Comparison of ENCODE assay signal across 25 mouse cellular contexts in the genomic region with DNA sequence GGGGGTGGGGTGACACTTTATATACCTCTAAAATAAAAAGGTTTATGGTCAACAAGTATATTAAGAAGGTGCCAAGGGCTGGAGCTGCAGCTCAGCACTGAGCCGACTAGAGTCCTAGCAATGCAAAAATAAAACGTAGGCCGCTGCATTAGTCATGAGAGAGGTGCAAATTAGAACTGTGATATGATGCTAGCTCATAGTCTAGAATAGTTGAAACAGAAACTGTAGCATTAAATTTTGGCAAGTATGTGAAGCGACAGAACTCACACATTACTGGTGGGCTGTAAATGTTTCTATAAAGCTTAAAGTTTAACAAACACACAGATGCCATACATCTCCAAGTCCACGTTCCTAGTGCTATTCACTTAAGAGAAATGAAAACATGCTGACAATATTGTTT.
DNase-seq lines count a peak whose midpoint lies in the region; ATAC-seq lines count a peak whose summit lies in the region.
"Had no signal": no experiment of that assay in that cellular context is flagged by ENCODE, and none has a peak within 500 bp of the region (broad histone marks: within the 10 kb centered on the region; RNA-seq: fewer than 3 reads in every experiment).

No protein-coding gene starts in this region.

- no peak overlapping the region for H3K4me3 ChIP-seq in forebrain, embryonic 14.5 days (ENCODE audit: low read depth, low read length)
- no peak overlapping the region for H3K4me3 ChIP-seq in forebrain, embryonic 10.5 days
- no peak overlapping the region for H3K4me3 ChIP-seq in midbrain, embryonic 11.5 days (ENCODE audit: low read depth, low read length)
- no peak overlapping the region for H3K4me3 ChIP-seq in midbrain, embryonic 13.5 days (replicated peaks)
- H3K4me3 ChIP-seq: embryonic facial prominence, embryonic 12.5 days; forebrain, embryonic 15.5 days; heart, adult 2 months; heart, embryonic 15.5 days; hindbrain, embryonic 13.5 days had no signal

- H3K4me1 ChIP-seq in forebrain, embryonic 14.5 days (ENCODE audit: control insufficient read depth, insufficient read depth, low read length) = no peaks in the 10 kb centered on the region
- no peaks in the 10 kb centered on the region for H3K4me1 ChIP-seq in forebrain, embryonic 10.5 days
- no peaks in the 10 kb centered on the region for H3K4me1 ChIP-seq in midbrain, embryonic 11.5 days (ENCODE audit: control insufficient read depth, insufficient read depth, low read length)
- no peaks in the 10 kb centered on the region for H3K4me1 ChIP-seq in midbrain, embryonic 13.5 days (replicated peaks)
- H3K4me1 ChIP-seq: embryonic facial prominence, embryonic 12.5 days; forebrain, embryonic 15.5 days; heart, embryonic 15.5 days; hindbrain, embryonic 13.5 days had no signal

- no peaks in the 10 kb centered on the region for H3K9me3 ChIP-seq in forebrain, embryonic 14.5 days (replicated peaks; ENCODE audit: control insufficient read depth, low read length)
- no peaks in the 10 kb centered on the region for H3K9me3 ChIP-seq in forebrain, embryonic 10.5 days
- H3K9me3 ChIP-seq in midbrain, embryonic 11.5 days (ENCODE audit: control insufficient read depth, low read length) = no peaks in the 10 kb centered on the region
- no peaks in the 10 kb centered on the region for H3K9me3 ChIP-seq in midbrain, embryonic 13.5 days
- H3K9me3 ChIP-seq: embryonic facial prominence, embryonic 12.5 days; forebrain, embryonic 15.5 days; G1E; heart, embryonic 15.5 days; hindbrain, embryonic 13.5 days had no signal

- H3K9ac ChIP-seq in forebrain, embryonic 14.5 days (ENCODE audit: low read length) = no peak overlapping the region
- H3K9ac ChIP-seq in midbrain, embryonic 11.5 days (ENCODE audit: low read length) = no peak overlapping the region
- H3K9ac ChIP-seq in midbrain, embryonic 13.5 days (replicated peaks) = no peak overlapping the region
- H3K9ac ChIP-seq: embryonic facial prominence, embryonic 12.5 days; forebrain, embryonic 15.5 days; heart, embryonic 15.5 days; hindbrain, embryonic 13.5 days had no signal

- H3K27me3 ChIP-seq in forebrain, embryonic 14.5 days (replicated peaks; ENCODE audit: control insufficient read depth, insufficient read depth, low read length) = no peaks in the 10 kb centered on the region
- no peaks in the 10 kb centered on the region for H3K27me3 ChIP-seq in forebrain, embryonic 10.5 days (ENCODE audit: poor library complexity, severe bottlenecking)
- H3K27me3 ChIP-seq in midbrain, embryonic 11.5 days (ENCODE audit: control insufficient read depth, insufficient read depth, low read length) = no peaks in the 10 kb centered on the region
- no peaks in the 10 kb centered on the region for H3K27me3 ChIP-seq in midbrain, embryonic 13.5 days
- H3K27me3 ChIP-seq: embryonic facial prominence, embryonic 12.5 days; forebrain, embryonic 15.5 days; heart, embryonic 15.5 days; hindbrain, embryonic 13.5 days had no signal

- peak; percentile 26 for DNase-seq in forebrain, embryonic 14.5 days (ENCODE audit: low spot score)
- DNase-seq in forebrain, embryonic 10.5 days (ENCODE audit: extremely low spot score, low spot score) = no peak
- DNase-seq in frontal cortex, adult 2 months (ENCODE audit: extremely low spot score in 1 of 2, low spot score in 1 of 2) = peak; percentile 21 to 71
- no peak for DNase-seq in frontal cortex, postnatal 25 days (ENCODE audit: low spot score in 2 of 2)
- peak; percentile 28 for DNase-seq in midbrain, embryonic 11.5 days (ENCODE audit: low spot score, missing footprints)
- DNase-seq in brain, adult 2 months (ENCODE audit: low read depth, low spot score) = peak; percentile 68
- no peak for DNase-seq in thymus, postnatal 0 days (ENCODE audit: low spot score)
- DNase-seq: adrenal gland, adult 8-10 months; adrenal gland, postnatal 36 days; B cell, adult 2 months; cerebellum, adult 11 months; cerebellum, adult 8-10 months; cerebellum, postnatal 25 days; gastrocnemius, postnatal 14 days; heart, adult 2 months; heart, postnatal 14 days had no signal

- WGBS in forebrain, embryonic 14.5 days = 89% methylated on average over 5 of the region's 5 CpGs
- WGBS in forebrain, embryonic 10.5 days = 97% methylated on average over 5 of the region's 5 CpGs
- 91% methylated on average over 5 of the region's 5 CpGs for WGBS in midbrain, embryonic 11.5 days
- WGBS in midbrain, embryonic 13.5 days = 96% methylated on average over 5 of the region's 5 CpGs

- no peak overlapping the region for H3K4me2 ChIP-seq in forebrain, embryonic 14.5 days (ENCODE audit: low read length)
- H3K4me2 ChIP-seq in midbrain, embryonic 11.5 days = no peak overlapping the region
- no peak overlapping the region for H3K4me2 ChIP-seq in midbrain, embryonic 13.5 days (replicated peaks)
- H3K4me2 ChIP-seq: embryonic facial prominence, embryonic 12.5 days; forebrain, embryonic 15.5 days; heart, embryonic 11.5 days; heart, embryonic 15.5 days; hindbrain, embryonic 13.5 days had no signal

- no peak for ATAC-seq in forebrain, embryonic 14.5 days
- ATAC-seq in midbrain, embryonic 11.5 days (ENCODE audit: low FRiP score) = no peak
- ATAC-seq in midbrain, embryonic 13.5 days = no peak
- ATAC-seq: CD4-positive, CD25-positive, alpha-beta regulatory T cell, adult 4 months; forebrain, embryonic 15.5 days; hindbrain, postnatal 0 days had no signal

- H3K36me3 ChIP-seq in forebrain, embryonic 14.5 days (ENCODE audit: control insufficient read depth, insufficient read depth, low read length) = 0 out of 2 replicates have a peak, but pooled peaks cover 3% of the 10 kb centered on the region
- H3K36me3 ChIP-seq in forebrain, embryonic 10.5 days (replicated peaks) = peaks cover 5% of the 10 kb centered on the region; the same call in 1 of the 2 replicates
- H3K36me3 ChIP-seq in midbrain, embryonic 11.5 days (ENCODE audit: control insufficient read depth, insufficient read depth, low read length) = no peaks in the 10 kb centered on the region
- H3K36me3 ChIP-seq in midbrain, embryonic 13.5 days = 0 out of 2 replicates have a peak, but pooled peaks cover 4% of the 10 kb centered on the region
- H3K36me3 ChIP-seq: embryonic facial prominence, embryonic 12.5 days; forebrain, embryonic 15.5 days; heart, embryonic 15.5 days had no signal

- no peak overlapping the region for H3K27ac ChIP-seq in forebrain, embryonic 14.5 days (ENCODE audit: low read depth, low read length)
- H3K27ac ChIP-seq in forebrain, embryonic 10.5 days = no peak overlapping the region
- no peak overlapping the region for H3K27ac ChIP-seq in midbrain, embryonic 11.5 days (ENCODE audit: low read depth, low read length)
- H3K27ac ChIP-seq in midbrain, embryonic 13.5 days = no peak overlapping the region
- H3K27ac ChIP-seq: embryonic facial prominence, embryonic 12.5 days; forebrain, embryonic 15.5 days; heart, adult 2 months; heart, embryonic 15.5 days; hindbrain, embryonic 13.5 days; hindbrain, postnatal 0 days had no signal

Comparison
In these comparisons a context has a peak if more than half of its experiments do, and no peak if none do; other contexts are left out.
1. DNase-seq: peak in forebrain, embryonic 14.5 days (single experiment), frontal cortex, adult 2 months (2 of 2), midbrain, embryonic 11.5 days (single experiment) and brain, adult 2 months (single experiment); none in forebrain, embryonic 10.5 days (single experiment), frontal cortex, postnatal 25 days (0 of 2) and thymus, postnatal 0 days (single experiment).